Mouse (Mus musculus) heart, postnatal 0 days (tissue): Measurements from ENCODE around the gene Cd274. TPM values are rescaled to one million over a fixed set of nuclear protein-coding genes. Genes with fewer than 3 reads are reported as not detected.

Experiments
- ATAC-seq: fragments of 200-750 bp; cut with Nextera tagmentation; 2 replicates; pipeline ENCODE4 v1.8.0; 2017; ENCODE audit warnings: low read depth, moderate number of reproducible peaks, moderate library complexity; ENCODE audit not compliant: insufficient read depth
- DNase-seq: peaks from one replicate; pipeline ENCODE4 v3.0.0-alpha.2; 2016; ENCODE audit warnings: low spot score
- H3K27ac ChIP-seq: fragments of 300-500 bp; sonication (generic); 2 replicates; pipeline ENCODE4 v1.5.1; 2014; ENCODE audit warnings: low read depth, mild to moderate bottlenecking
- H3K27me3 ChIP-seq: fragments of 300-500 bp; sonication (generic); 2 replicates; pipeline ENCODE4 v1.6.1; 2014; ENCODE audit warnings: low read length, mixed read lengths; ENCODE audit not compliant: control insufficient read depth, insufficient read depth
- H3K36me3 ChIP-seq: fragments of 300-500 bp; sonication (generic); replicated peaks from 2 replicates; pipeline ENCODE4 v1.6.1; 2014; ENCODE audit warnings: low read length, mixed read lengths; ENCODE audit not compliant: control insufficient read depth, insufficient read depth
- H3K4me1 ChIP-seq: fragments of 300-500 bp; sonication (generic); 2 replicates; pipeline ENCODE4 v1.6.1; 2014; ENCODE audit warnings: antibody characterized with exemption; ENCODE audit not compliant: control insufficient read depth, insufficient read depth
- H3K4me2 ChIP-seq: fragments of 300-500 bp; sonication (generic); 2 replicates; pipeline ENCODE4 v1.6.1; 2014; ENCODE audit warnings: low read depth, mild to moderate bottlenecking, low read length, moderate library complexity
- H3K4me3 ChIP-seq: fragments of 300-500 bp; sonication (generic); 2 replicates; pipeline ENCODE4 v1.5.1; 2014; ENCODE audit warnings: low read depth, low read length
- H3K9ac ChIP-seq: fragments of 300-500 bp; sonication (generic); replicated peaks from 2 replicates; pipeline ENCODE4 v1.6.1; 2014; ENCODE audit warnings: low read depth, low read length, mixed read lengths
- H3K9me3 ChIP-seq: fragments of 300-500 bp; sonication (generic); replicated peaks from 2 replicates; pipeline ENCODE4 v1.6.1; 2016; ENCODE audit warnings: low read length; ENCODE audit not compliant: control insufficient read depth
- CTCF ChIP-seq: IDR thresholded peaks from 2 replicates; pipeline ENCODE4 v1.5.1; 2016; ENCODE audit warnings: antibody characterized with exemption, control low read depth, low read depth
- EP300 ChIP-seq: IDR thresholded peaks from 2 replicates; pipeline ENCODE4 v1.6.1; 2016; ENCODE audit warnings: antibody characterized with exemption, low read depth
- WGBS: fragments of 180-500 bp; shearing (Covaris S2); extraction: QIAGEN DNeasy Blood & Tissue Kit; methylation state at CpG from one replicate; pipeline ENCODE4 v1.1.7; 2014; 5-methylcytosine and 5-hydroxymethylcytosine counted together
- polyA plus RNA-seq: library from polyadenylated mRNA; unstranded; fragments of >200 nt; fragmentation: Nextera tagmentation; extraction: Ambion mirVana; gene quantifications from 2 replicates; pipeline ENCODE4 v1.2.1, GENCODE M21; 2015
- total RNA-seq: library from RNA; depleted of rRNA; stranded (reverse); fragments of >200 nt; gene quantifications from 2 replicates; pipeline ENCODE4 v1.2.3, GENCODE M21; 2014; ENCODE audit warnings: low replicate concordance

Gene Cd274
- total and polyA plus RNA-seq, 2 experiments from 2014 or later: 0.04 to 0.23 TPM

DNA sequence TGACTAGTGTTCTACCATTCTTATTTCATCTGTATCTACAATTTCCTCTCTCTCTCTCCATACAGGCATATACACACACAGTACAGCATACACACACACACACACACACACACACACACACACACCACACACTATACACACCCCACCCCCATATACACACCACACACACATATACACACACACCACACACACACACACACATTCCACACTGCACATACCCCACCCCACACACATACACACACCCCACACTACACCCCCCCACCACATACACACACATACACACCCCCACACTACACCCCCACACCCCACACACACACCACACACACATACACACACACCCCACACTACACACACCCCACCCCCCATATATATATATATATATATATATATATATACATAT lies 22.4 kb upstream of the Cd274 start:
- Histone ChIP-seq H3K27me3 (no peaks in the 10 kb centered on the region), H3K4me3 (no peak overlapping the region), H3K36me3 (peaks cover 2% of the 10 kb centered on the region; the same call in 1 of the 2 replicates), H3K27ac (no peak overlapping the region), H3K4me1 (no peaks in the 10 kb centered on the region), H3K9ac (no peak overlapping the region), H3K4me2 (no peak overlapping the region), H3K9me3 (no peaks in the 10 kb centered on the region)
- ATAC-seq: no peak
- DNase-seq: no peak
- no peak for TF ChIP-seq CTCF
- no peak for TF ChIP-seq EP300

DNA sequence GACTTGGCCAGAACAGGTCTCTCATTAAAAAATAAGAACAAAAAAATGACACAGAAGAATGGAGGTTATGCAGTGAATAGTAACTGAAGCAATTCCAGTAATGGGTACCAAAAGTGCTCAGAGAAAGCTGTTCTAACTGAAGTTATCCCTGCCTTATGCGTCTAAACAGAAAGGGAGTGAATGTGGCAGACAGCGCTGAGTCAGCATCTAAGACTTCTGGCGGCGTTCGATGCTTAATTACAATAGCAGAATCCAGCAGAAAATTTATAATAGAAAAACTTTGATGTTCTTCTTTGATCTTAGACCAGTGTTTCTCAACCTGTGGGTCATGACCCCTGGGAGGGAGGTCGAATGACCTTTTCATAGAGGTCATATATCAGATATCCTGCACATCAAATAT lies 21.6 kb upstream of the Cd274 start:
- Histone ChIP-seq H3K9me3 (no peaks in the 10 kb centered on the region), H3K4me1 (no peaks in the 10 kb centered on the region), H3K4me3 (no peak overlapping the region), H3K4me2 (no peak overlapping the region), H3K27me3 (no peaks in the 10 kb centered on the region), H3K27ac (no peak overlapping the region), H3K36me3 (peaks cover 6% of the 10 kb centered on the region; the same call in 1 of the 2 replicates), H3K9ac (no peak overlapping the region)
- DNase-seq (no peak), ATAC-seq (no peak)
- 83% methylated on average over 6 of the region's 6 CpGs for WGBS
- no peak for TF ChIP-seq EP300
- TF ChIP-seq CTCF: no peak

- Histone ChIP-seq H3K4me1 (no peaks in the 10 kb centered on the region), H3K9ac (no peak overlapping the region), H3K27me3 (no peaks in the 10 kb centered on the region), H3K27ac (no peak overlapping the region), H3K36me3 (peaks cover 6% of the 10 kb centered on the region; the same call in 1 of the 2 replicates), H3K4me3 (no peak overlapping the region), H3K9me3 (no peaks in the 10 kb centered on the region), H3K4me2 (no peak overlapping the region)
- DNase-seq (no peak), ATAC-seq (no peak)
- WGBS: 50% methylated on average over 5 of the region's 5 CpGs
- TF ChIP-seq CTCF: no peak
Measured at GRCm38 (mm10) chr19:29350991-29351390, 16.3 kb upstream of the Cd274 start.

DNA sequence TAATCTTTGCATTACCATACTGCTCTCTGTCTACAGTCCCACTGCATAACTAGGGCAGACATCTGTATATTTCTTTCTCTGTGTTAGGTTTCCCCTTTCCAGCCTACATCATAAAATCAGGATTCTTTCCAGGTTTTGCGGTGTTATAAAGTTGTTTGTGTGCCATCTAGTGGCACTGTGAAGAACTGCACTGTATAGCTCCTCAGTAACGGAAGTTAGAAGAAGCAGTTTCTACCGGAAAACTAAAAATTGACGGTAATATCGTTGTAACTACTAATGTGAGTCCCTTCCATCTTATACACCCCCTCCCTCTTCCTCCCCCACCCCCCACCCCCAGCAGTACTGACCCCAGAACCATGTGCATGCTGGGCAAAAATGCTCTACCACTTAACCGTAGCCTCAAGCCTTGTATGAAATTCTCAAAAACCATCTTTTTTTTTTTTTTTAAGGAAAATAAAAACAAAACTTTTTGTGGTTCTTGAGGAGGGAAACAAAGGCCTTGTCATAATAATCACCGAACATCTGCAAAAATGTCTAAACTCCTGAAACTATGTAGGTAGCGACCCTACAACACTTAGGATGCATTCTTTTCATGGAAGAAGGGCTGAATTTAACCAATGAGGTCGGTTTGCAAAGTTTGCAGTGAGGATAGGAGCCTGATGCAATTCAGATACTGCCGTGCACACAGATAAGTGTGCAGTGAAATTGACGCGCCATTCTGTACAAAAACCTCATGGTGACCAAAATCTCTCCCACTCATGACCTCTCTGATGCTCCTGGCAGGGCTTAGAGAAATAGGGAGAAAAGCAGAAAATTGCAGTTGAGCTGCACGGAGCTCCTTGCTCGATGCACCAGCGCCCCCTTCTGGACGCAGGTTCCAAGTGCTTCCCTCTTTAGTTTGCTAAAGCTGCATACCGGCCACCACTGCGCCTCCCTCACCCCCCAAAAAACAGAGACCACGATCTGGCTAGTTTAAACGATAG lies 12.1 kb upstream of the Cd274 start:
- Histone ChIP-seq H3K4me1 (no peaks in the 10 kb centered on the region), H3K9me3 (no peaks in the 10 kb centered on the region), H3K4me3 (peak overlapping the region; percentile 44), H3K36me3 (peaks cover 10% of the 10 kb centered on the region), H3K27ac (no peak overlapping the region), H3K4me2 (peak overlapping the region; percentile 78), H3K27me3 (no peaks in the 10 kb centered on the region), H3K9ac (no peak overlapping the region; the same call in 1 of the 2 replicates)
- ATAC-seq: peak; percentile 51; the same call in 1 of the 2 replicates
- DNase-seq: peak; percentile 79
- TF ChIP-seq CTCF (peak; percentile 85), EP300 (no peak)
- 4% methylated on average over 20 of the region's 20 CpGs for WGBS

GRCm38 (mm10) chr19:29356281-29356680 lies 11.0 kb upstream of the Cd274 start:
- H3K27me3 ChIP-seq: no peaks in the 10 kb centered on the region
- no peak overlapping the region for H3K27ac ChIP-seq
- H3K9me3 ChIP-seq: no peaks in the 10 kb centered on the region
- no peak for DNase-seq
- no peak overlapping the region for H3K4me3 ChIP-seq
- H3K4me1 ChIP-seq: peaks cover 4% of the 10 kb centered on the region; the same call in 1 of the 2 replicates
- H3K9ac ChIP-seq: no peak overlapping the region
- H3K36me3 ChIP-seq: peaks cover 9% of the 10 kb centered on the region
- WGBS: 75% methylated on average over 11 of the region's 11 CpGs
- ATAC-seq: no peak; the same call in 1 of the 2 replicates
- H3K4me2 ChIP-seq: no peak overlapping the region
- TF ChIP-seq CTCF: no peak
- no peak for TF ChIP-seq EP300
